Mouse (Mus musculus) C2C12 (cell line): ENCODE results near the gene Lrrn2.

ENCODE experiments used
- CTCF ChIP-seq: IDR thresholded peaks from one replicate; pipeline ENCODE4 v1.5.1; 2011; ENCODE audit not compliant: control insufficient read depth, insufficient read depth, insufficient read length
- FOSL1 ChIP-seq: IDR thresholded peaks from one replicate; pipeline ENCODE4 v1.8.0; 2011; ENCODE audit warnings: mild to moderate bottlenecking, low read length; ENCODE audit not compliant: poor library complexity, insufficient read depth, severe bottlenecking
- MYOD1 ChIP-seq: IDR thresholded peaks from one replicate; pipeline ENCODE4 v1.6.1; 2011; ENCODE audit warnings: low read depth; ENCODE audit not compliant: control insufficient read depth, insufficient read length
- MYOG ChIP-seq: IDR thresholded peaks from one replicate; pipeline ENCODE4 v1.6.1; 2011; ENCODE audit not compliant: control insufficient read depth, insufficient read length; ENCODE audit errors: extremely low read depth
- USF1 ChIP-seq: IDR thresholded peaks from one replicate; pipeline ENCODE4 v1.6.1; 2011; ENCODE audit warnings: low read depth, mild to moderate bottlenecking, control low read depth, moderate library complexity

- TF ChIP-seq CTCF (no peak), MYOD1 (no peak), USF1 (no peak), MYOG (no peak), FOSL1 (no peak)
These were observed 21.3 kb upstream of the Lrrn2 start for GRCm38 (mm10) chr1:132858516-132859383.
